Mouse (Mus musculus): ENCODE measurements around the gene Inka2. TPM values are rescaled to one million over a fixed set of nuclear protein-coding genes. Genes with fewer than 3 reads are reported as not detected.

Gene Inka2
- total RNA-seq (2017), result 0.23 and 0.25 TPM in 2 replicates

GRCm38 (mm10) chr3:105704031-105705008 is at the start of gene Inka2:
Gene Inka2 (plus strand): TSS chr3:105704599.
- peak; percentile 63 for ATAC-seq (ENCODE audit: extremely low read depth, insufficient number of reproducible peaks, low FRiP score, poor library complexity, severe bottlenecking)

GRCm38 (mm10) chr3:105655031-105655585 is 49.3 kb upstream of the Inka2 start:
- ATAC-seq (ENCODE audit: extremely low read depth, insufficient number of reproducible peaks, low FRiP score, poor library complexity, severe bottlenecking), result no peak

GRCm38 (mm10) chr3:105660530-105660929 is 43.9 kb upstream of the Inka2 start:
- ATAC-seq (ENCODE audit: extremely low read depth, insufficient number of reproducible peaks, low FRiP score, poor library complexity, severe bottlenecking), result no peak

GRCm38 (mm10) chr3:105663043-105663442 is 41.4 kb upstream of the Inka2 start:
- no peak for ATAC-seq (ENCODE audit: extremely low read depth, insufficient number of reproducible peaks, low FRiP score, poor library complexity, severe bottlenecking)

- no peak for ATAC-seq (ENCODE audit: extremely low read depth, insufficient number of reproducible peaks, low FRiP score, poor library complexity, severe bottlenecking)
Observed at GRCm38 (mm10) chr3:105665105-105665765, 39.2 kb upstream of the Inka2 start.

- no peak for ATAC-seq (ENCODE audit: extremely low read depth, insufficient number of reproducible peaks, low FRiP score, poor library complexity, severe bottlenecking)
Observed at GRCm38 (mm10) chr3:105666996-105667523, 37.3 kb upstream of the Inka2 start.

GRCm38 (mm10) chr3:105668161-105668560 is 36.2 kb upstream of the Inka2 start:
- ATAC-seq (ENCODE audit: extremely low read depth, insufficient number of reproducible peaks, low FRiP score, poor library complexity, severe bottlenecking), result no peak

- ATAC-seq (ENCODE audit: extremely low read depth, insufficient number of reproducible peaks, low FRiP score, poor library complexity, severe bottlenecking), result no peak
Observed at GRCm38 (mm10) chr3:105669776-105670175, 34.6 kb upstream of the Inka2 start.

- ATAC-seq (ENCODE audit: extremely low read depth, insufficient number of reproducible peaks, low FRiP score, poor library complexity, severe bottlenecking), result no peak
Observed at GRCm38 (mm10) chr3:105670801-105671200, 33.6 kb upstream of the Inka2 start.

- peak; percentile 95 for ATAC-seq (ENCODE audit: extremely low read depth, insufficient number of reproducible peaks, low FRiP score, poor library complexity, severe bottlenecking)
Observed at GRCm38 (mm10) chr3:105674595-105675218, 29.7 kb upstream of the Inka2 start.

GRCm38 (mm10) chr3:105675932-105676331 is 28.5 kb upstream of the Inka2 start:
- no peak for ATAC-seq (ENCODE audit: extremely low read depth, insufficient number of reproducible peaks, low FRiP score, poor library complexity, severe bottlenecking)

- no peak for ATAC-seq (ENCODE audit: extremely low read depth, insufficient number of reproducible peaks, low FRiP score, poor library complexity, severe bottlenecking)
Observed at GRCm38 (mm10) chr3:105680346-105680745, 24.1 kb upstream of the Inka2 start.

GRCm38 (mm10) chr3:105686394-105687323 is 17.7 kb upstream of the Inka2 start:
- ATAC-seq (ENCODE audit: extremely low read depth, insufficient number of reproducible peaks, low FRiP score, poor library complexity, severe bottlenecking), result no peak

GRCm38 (mm10) chr3:105687324-105688060 is 16.9 kb upstream of the Inka2 start, which contains the start of gene Ddx20:
Gene Ddx20 (minus strand): TSS chr3:105687574.
- peak; percentile 89 for ATAC-seq (ENCODE audit: extremely low read depth, insufficient number of reproducible peaks, low FRiP score, poor library complexity, severe bottlenecking)

- ATAC-seq (ENCODE audit: extremely low read depth, insufficient number of reproducible peaks, low FRiP score, poor library complexity, severe bottlenecking), result no peak
Observed at GRCm38 (mm10) chr3:105688536-105688935, 15.9 kb upstream of the Inka2 start.

GRCm38 (mm10) chr3:105693327-105694080 is 10.9 kb upstream of the Inka2 start:
- no peak for ATAC-seq (ENCODE audit: extremely low read depth, insufficient number of reproducible peaks, low FRiP score, poor library complexity, severe bottlenecking)

Measured in neutrophil, adult 5-6 weeks (primary cell).